Mouse (Mus musculus) kidney, embryonic 15.5 days (tissue): Measurements from ENCODE around the gene Rexo4. TPM values are rescaled to one million over a fixed set of nuclear protein-coding genes. Genes with fewer than 3 reads are reported as not detected.

ENCODE experiments used
- ATAC-seq: fragments of 200-750 bp; cut with Nextera tagmentation; replicated peaks from 2 replicates; pipeline ENCODE4 v1.8.0; 2017; ENCODE audit warnings: moderate TSS enrichment; ENCODE audit not compliant: low FRiP score
- H3K27ac ChIP-seq: fragments of 300-500 bp; sonication (generic); 2 replicates; pipeline ENCODE4 v1.5.1; 2015; ENCODE audit warnings: mild to moderate bottlenecking, inconsistent platforms
- H3K27me3 ChIP-seq: fragments of 300-500 bp; sonication (generic); 2 replicates; pipeline ENCODE4 v1.6.1; 2015; ENCODE audit warnings: inconsistent platforms
- H3K36me3 ChIP-seq: fragments of 300-500 bp; sonication (generic); 2 replicates; pipeline ENCODE4 v1.6.1; 2015; ENCODE audit warnings: inconsistent platforms
- H3K4me1 ChIP-seq: fragments of 300-500 bp; sonication (generic); 2 replicates; pipeline ENCODE4 v1.6.1; 2015; ENCODE audit warnings: inconsistent platforms
- H3K4me2 ChIP-seq: fragments of 300-500 bp; sonication (generic); 2 replicates; pipeline ENCODE4 v1.6.1; 2015; ENCODE audit warnings: moderate library complexity, mild to moderate bottlenecking, inconsistent platforms
- H3K4me3 ChIP-seq: fragments of 300-500 bp; sonication (generic); replicated peaks from 2 replicates; pipeline ENCODE4 v1.5.1; 2015; ENCODE audit warnings: mild to moderate bottlenecking, inconsistent platforms
- H3K9ac ChIP-seq: fragments of 300-500 bp; sonication (generic); 2 replicates; pipeline ENCODE4 v1.6.1; 2015; ENCODE audit warnings: mild to moderate bottlenecking, inconsistent platforms
- H3K9me3 ChIP-seq: fragments of 300-500 bp; sonication (generic); replicated peaks from 2 replicates; pipeline ENCODE4 v1.6.1; 2016; ENCODE audit warnings: inconsistent platforms
- WGBS: fragments of 180-500 bp; shearing (Covaris S2); methylation state at CpG from one replicate; pipeline ENCODE4 v1.1.7; 2015; ENCODE audit warnings: mixed read lengths; 5-methylcytosine and 5-hydroxymethylcytosine counted together
- polyA plus RNA-seq: library from polyadenylated mRNA; unstranded; fragments of >200 nt; fragmentation: Nextera tagmentation; extraction: Ambion mirVana; gene quantifications from 2 replicates; pipeline ENCODE4 v1.2.1, GENCODE M21; 2015

Rexo4 gene
- polyA plus RNA-seq, 1 experiment from 2014 or later = 50.1 TPM

GRCm38 (mm10) chr2:26905936-26906335 lies 58.2 kb downstream of the Rexo4 start:
- ATAC-seq = no peak
- whole genome bisulfite sequencing = 82% methylated on average over 2 of the region's 2 CpGs
- no peak overlapping the region for H3K9ac ChIP-seq
- H3K36me3 ChIP-seq = peaks cover 43% of the 10 kb centered on the region
- no peak overlapping the region for H3K4me2 ChIP-seq
- H3K4me1 ChIP-seq = peaks cover 46% of the 10 kb centered on the region
- no peaks in the 10 kb centered on the region for H3K27me3 ChIP-seq
- H3K4me3 ChIP-seq = no peak overlapping the region
- H3K9me3 ChIP-seq = no peaks in the 10 kb centered on the region
- H3K27ac ChIP-seq = no peak overlapping the region

Other genes with a start within 250 kb of the Rexo4 start
- gene Abo, start 99.4 kb downstream of the Rexo4 start, polyA plus RNA-seq = not detected in 2 replicates
- gene Surf6, start 61.5 kb downstream of the Rexo4 start, polyA plus RNA-seq = 31.2 and 31.5 TPM in 2 replicates
- gene Med22, start 53.7 kb downstream of the Rexo4 start, polyA plus RNA-seq = 56.0 and 59.0 TPM in 2 replicates
- 640 and 684 TPM in 2 replicates for gene Rpl7a, start 53.6 kb downstream of the Rexo4 start, polyA plus RNA-seq
- gene Surf2, start 48.0 kb downstream of the Rexo4 start, polyA plus RNA-seq = 45.4 and 46.4 TPM in 2 replicates
- gene Surf1, start 47.9 kb downstream of the Rexo4 start, polyA plus RNA-seq = 55.2 and 58.1 TPM in 2 replicates
- gene Surf4, start 30.5 kb downstream of the Rexo4 start, polyA plus RNA-seq = 224 and 227 TPM in 2 replicates
- 0.08 TPM in 1 of 2 replicates, not detected in the other for gene Stkld1, start 30.3 kb downstream of the Rexo4 start, polyA plus RNA-seq
- 0.06 and 0.26 TPM in 2 replicates for gene Adamts13, start 9.0 kb upstream of the Rexo4 start, polyA plus RNA-seq
- gene Cacfd1, start 45.5 kb upstream of the Rexo4 start, polyA plus RNA-seq = 61.0 and 66.1 TPM in 2 replicates
- gene Slc2a6, start 63.6 kb upstream of the Rexo4 start, polyA plus RNA-seq = 0.31 and 0.96 TPM in 2 replicates
- gene Mymk, start 107.8 kb upstream of the Rexo4 start, polyA plus RNA-seq = 3.4 and 5.3 TPM in 2 replicates
- gene Adamtsl2, start 115.0 kb upstream of the Rexo4 start, polyA plus RNA-seq = 1.3 and 1.7 TPM in 2 replicates
- gene Fam163b, start 178.1 kb upstream of the Rexo4 start, polyA plus RNA-seq = 0.18 and 0.30 TPM in 2 replicates
- gene Dbh, start 200.8 kb upstream of the Rexo4 start, polyA plus RNA-seq = 3.5 and 19.1 TPM in 2 replicates